Mouse (Mus musculus) embryonic stem cell, embryonic (primary cell): ENCODE measurements around the gene Prr12.

Experiments used
- CTCF ChIA-PET, 4 experiments: fragments of 300-600 bp in 2 of 4; fragments of 350-600 bp in 2 of 4; sonication (Branson Sonifier 250); formaldehyde crosslinking; loops; one replicate each; lab custom pipeline; 2022; ENCODE audit warnings: inconsistent platforms in 2 of 4; lab: Charles Lee
- POLR2A ChIA-PET, 4 experiments: fragments of 300-600 bp in 2 of 4; fragments of 350-600 bp in 2 of 4; sonication (Branson Sonifier 250); formaldehyde crosslinking; loops; one replicate each; lab custom pipeline; 2022; ENCODE audit warnings: antibody characterized with exemption in 4 of 4, inconsistent platforms in 1 of 4; lab: Charles Lee

Gene Prr12

GRCm38 (mm10) chr7:44997940-44998428 is 54.7 kb downstream of the Prr12 start:
- CTCF ChIA-PET = interaction anchor here in 2 of 4 experiments (0.9 to 1.6 kb wide), 4 partner anchors 11 to 33 kb away, joined by 3 to 5 read pairs (median 5); partner anchors contain the start of gene Prmt1 (in 2 of the 2)
- POLR2A ChIA-PET = interaction anchor here in 3 of 4 experiments (0.6 to 14.1 kb wide), 35 partner anchors 8 to 631 kb away, joined by 3 to 246 read pairs (median 4); partner anchors contain the start of genes Prmt1 (in 3 of the 3), Rras (in 3 of the 3), Scaf1 (in 3 of the 3) and Akt1s1 (in 1 of the 3)

- POLR2A ChIA-PET = interaction anchor here in 3 of 4 experiments (0.6 to 14.1 kb wide), 43 partner anchors 8 to 631 kb away, joined by 3 to 246 read pairs (median 4); partner anchors contain the start of genes Prmt1 (in 3 of the 3), Rras (in 3 of the 3), Scaf1 (in 3 of the 3) and Akt1s1 (in 2 of the 3)
Measured at GRCm38 (mm10) chr7:44997231-44997939, 55.3 kb downstream of the Prr12 start, which contains the start of gene Irf3. Gene Irf3, plus strand, starts transcription at chr7:44997648.

GRCm38 (mm10) chr7:44996672-44997071 is 56.0 kb downstream of the Prr12 start:
- CTCF ChIA-PET = interaction anchor here in 3 of 4 experiments (0.6 to 1.6 kb wide), 3 partner anchors 10 to 138 kb away, joined by 3 to 5 read pairs (median 3); partner anchors contain the start of gene Prmt1 (in 1 of the 3)
- POLR2A ChIA-PET = interaction anchor here in 3 of 4 experiments (0.6 to 14.1 kb wide), 29 partner anchors 8 to 181 kb away, joined by 3 to 246 read pairs (median 6); partner anchors contain the start of genes Prmt1 (in 3 of the 3), Rras (in 3 of the 3), Scaf1 (in 3 of the 3) and Akt1s1 (in 2 of the 3)

More at GRCm38 (mm10) chr7:44997231-44997939, 55.3 kb downstream of the Prr12 start, which contains the start of gene Irf3:
- CTCF ChIA-PET = interaction anchor here (0.6 to 1.6 kb wide), 6 partner anchors 11 to 137 kb away, joined by 3 to 5 read pairs (median 4); partner anchors contain the start of gene Prmt1 (in 2 of the 4)

DNA sequence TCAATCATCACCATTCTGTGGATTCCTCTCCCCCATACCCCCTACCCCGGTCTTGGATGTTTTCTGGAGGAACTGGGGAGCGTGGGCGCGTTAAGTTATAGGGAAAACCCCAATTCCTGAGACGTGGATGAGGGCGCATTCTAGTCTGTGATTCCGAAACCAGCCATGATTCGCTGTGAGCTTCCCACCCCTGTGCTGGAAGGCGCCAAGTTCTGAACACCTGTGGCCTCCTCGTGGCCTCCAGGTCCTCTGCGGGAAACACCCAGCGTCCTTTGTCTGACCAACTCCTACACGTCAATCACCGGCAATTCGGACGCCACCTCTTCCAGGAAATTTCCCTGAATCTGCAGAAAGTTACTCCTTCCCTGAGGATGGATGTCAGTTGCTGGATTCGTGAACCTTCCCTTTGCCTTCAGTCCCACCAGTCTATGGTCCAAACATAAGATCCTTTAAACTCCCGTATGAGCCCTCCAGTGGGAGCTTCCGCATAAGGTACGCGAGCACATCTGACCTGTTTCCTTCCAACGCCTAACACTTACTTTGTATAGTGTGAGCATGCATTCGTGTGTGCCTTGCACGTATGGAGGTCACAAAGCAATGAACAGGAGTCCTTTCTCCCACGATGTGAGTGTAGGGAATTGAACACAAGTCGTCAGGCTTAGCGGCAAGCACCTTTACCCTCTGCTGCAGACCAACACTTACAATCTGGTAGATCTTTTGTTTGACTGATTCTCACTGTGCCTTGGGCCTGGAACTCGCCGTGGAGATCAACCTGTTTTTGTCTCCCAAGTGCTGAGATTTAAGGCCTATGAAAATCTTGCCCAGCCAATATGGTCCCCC is 65.6 kb downstream of the Prr12 start:
- ChIA-PET POLR2A (interaction anchor here (0.5 to 13.5 kb wide), 209 partner anchors 9 to 1858 kb away, joined by 3 to 246 read pairs (median 4); partner anchors contain the start of genes Akt1s1 (in 3 of the 4), Ap2a1 (in 3 of the 4), Atf5 (in 3 of the 4) and Bcl2l12 (in 3 of the 4)), CTCF (interaction anchor here (0.6 to 2.7 kb wide), 32 partner anchors 8 to 465 kb away, joined by 3 to 23 read pairs (median 4); partner anchors contain the start of genes Aldh16a1 (in 1 of the 4), Ap2a1 (in 1 of the 4), Bcl2l12 (in 1 of the 4) and Irf3 (in 1 of the 4))

DNA sequence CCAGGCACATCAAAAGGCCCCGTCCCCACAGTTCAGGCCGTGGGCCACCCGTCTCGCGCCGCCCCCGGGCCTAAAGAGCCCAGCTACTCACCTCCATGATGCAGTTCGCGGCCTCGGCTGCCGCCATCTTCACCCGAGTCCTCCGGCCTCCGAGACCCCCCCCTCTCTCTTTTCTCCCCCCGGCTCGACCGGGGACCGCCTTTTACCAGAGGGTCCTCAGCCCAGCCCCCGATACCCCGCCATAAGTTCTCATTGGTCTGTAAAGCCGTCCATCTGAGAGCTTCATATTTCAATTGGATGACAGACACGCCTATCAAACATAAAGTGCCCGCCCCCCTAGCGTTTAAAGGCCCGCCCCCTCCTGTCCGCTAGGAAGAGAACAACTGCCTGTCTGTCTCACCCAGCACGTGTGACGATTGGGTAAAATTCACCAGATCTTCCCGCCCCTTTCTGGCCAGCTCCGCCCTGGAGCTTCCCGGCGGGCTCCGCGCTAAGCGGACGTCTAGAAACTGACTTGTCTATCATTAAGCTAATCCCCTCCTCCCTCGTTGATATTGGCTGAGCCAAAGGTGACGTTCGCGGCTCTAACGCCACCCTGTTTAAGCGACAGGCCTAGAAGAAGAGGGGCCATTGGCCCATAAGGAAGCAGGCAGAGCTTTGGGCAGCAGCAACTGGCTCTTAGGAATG is 66.3 kb downstream of the Prr12 start, which contains the start of gene Prmt1:
TSS of gene Prmt1 (minus strand) at position 377 of the 687 bp plus-strand sequence.
- ChIA-PET POLR2A (interaction anchor here (0.5 to 13.5 kb wide), 219 partner anchors 9 to 1859 kb away, joined by 3 to 246 read pairs (median 4); partner anchors contain the start of genes Akt1s1 (in 3 of the 4), Ap2a1 (in 3 of the 4), Atf5 (in 3 of the 4) and Bcl2l12 (in 3 of the 4)), CTCF (interaction anchor here (0.6 to 2.7 kb wide), 38 partner anchors 9 to 528 kb away, joined by 3 to 23 read pairs (median 4); partner anchors contain the start of genes Akt1s1 (in 1 of the 4), Aldh16a1 (in 1 of the 4), Ap2a1 (in 1 of the 4) and Bcl2l12 (in 1 of the 4))

DNA sequence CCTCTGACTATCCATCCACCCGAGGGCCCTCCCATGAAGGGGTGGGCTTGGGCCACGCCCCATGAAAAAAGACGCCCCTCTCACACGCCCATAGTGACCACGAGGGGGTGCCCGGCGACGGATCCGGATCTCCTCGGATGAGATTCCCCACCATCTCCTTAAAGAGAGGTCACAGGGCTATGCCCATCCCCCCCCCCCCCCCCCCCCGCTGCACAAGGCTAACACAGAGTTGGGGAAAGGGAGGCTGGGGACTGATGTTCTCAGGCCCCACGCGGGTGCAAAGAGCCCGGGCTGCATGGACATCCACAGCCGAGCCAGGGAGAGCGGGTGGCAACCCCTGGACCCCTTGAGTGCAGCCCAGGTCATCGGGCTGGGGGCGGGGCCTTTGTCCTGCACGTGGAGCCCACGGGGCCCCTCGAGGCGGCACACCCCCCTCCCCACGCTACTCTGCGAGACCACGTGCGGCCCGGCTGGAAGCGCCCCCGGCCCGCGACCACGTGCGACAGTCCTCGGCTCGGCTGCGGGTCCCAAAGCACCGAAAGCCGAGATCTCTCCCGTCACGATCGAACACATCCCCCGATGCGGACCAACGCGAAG is 67.0 kb downstream of the Prr12 start:
- ChIA-PET CTCF (interaction anchor here in 3 of 4 experiments (0.6 to 2.7 kb wide), 19 partner anchors 10 to 355 kb away, joined by 3 to 23 read pairs (median 6); partner anchors contain the start of genes Aldh16a1 (in 1 of the 3), Bcl2l12 (in 1 of the 3), Pih1d1 (in 1 of the 3) and Rras (in 1 of the 3)), POLR2A (interaction anchor here (0.6 to 13.5 kb wide), 139 partner anchors 8 to 1271 kb away, joined by 3 to 246 read pairs (median 5); partner anchors contain the start of genes Akt1s1 (in 3 of the 4), Ap2a1 (in 3 of the 4), Bcl2l12 (in 3 of the 4) and Irf3 (in 3 of the 4))

DNA sequence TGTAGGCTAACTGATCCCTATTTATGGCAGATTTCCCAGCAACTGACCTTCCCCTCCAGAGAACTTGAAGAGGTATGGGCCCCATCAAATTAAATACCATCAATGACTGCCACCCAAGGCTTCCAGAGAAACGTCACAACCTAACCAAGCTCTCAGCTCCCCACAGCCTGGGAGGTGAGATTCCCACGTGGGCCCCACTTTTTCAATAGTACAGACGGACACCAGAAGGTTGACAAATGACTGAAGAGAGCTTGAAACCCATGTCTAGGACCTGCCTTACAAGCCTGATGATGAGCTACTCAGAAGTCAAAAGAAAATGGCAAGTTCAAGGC is 67.9 kb downstream of the Prr12 start:
- POLR2A ChIA-PET = interaction anchor here (0.5 to 13.5 kb wide), 54 partner anchors 8 to 731 kb away, joined by 3 to 246 read pairs (median 6); partner anchors contain the start of genes Bcl2l12 (in 3 of the 4), Irf3 (in 3 of the 4), Rras (in 3 of the 4) and Akt1s1 (in 2 of the 4)
- CTCF ChIA-PET = interaction anchor here in 2 of 4 experiments (0.6 to 2.7 kb wide), 6 partner anchors 9 to 560 kb away, joined by 3 to 23 read pairs (median 4); partner anchors contain the start of gene Rras (in 1 of the 2)

DNA sequence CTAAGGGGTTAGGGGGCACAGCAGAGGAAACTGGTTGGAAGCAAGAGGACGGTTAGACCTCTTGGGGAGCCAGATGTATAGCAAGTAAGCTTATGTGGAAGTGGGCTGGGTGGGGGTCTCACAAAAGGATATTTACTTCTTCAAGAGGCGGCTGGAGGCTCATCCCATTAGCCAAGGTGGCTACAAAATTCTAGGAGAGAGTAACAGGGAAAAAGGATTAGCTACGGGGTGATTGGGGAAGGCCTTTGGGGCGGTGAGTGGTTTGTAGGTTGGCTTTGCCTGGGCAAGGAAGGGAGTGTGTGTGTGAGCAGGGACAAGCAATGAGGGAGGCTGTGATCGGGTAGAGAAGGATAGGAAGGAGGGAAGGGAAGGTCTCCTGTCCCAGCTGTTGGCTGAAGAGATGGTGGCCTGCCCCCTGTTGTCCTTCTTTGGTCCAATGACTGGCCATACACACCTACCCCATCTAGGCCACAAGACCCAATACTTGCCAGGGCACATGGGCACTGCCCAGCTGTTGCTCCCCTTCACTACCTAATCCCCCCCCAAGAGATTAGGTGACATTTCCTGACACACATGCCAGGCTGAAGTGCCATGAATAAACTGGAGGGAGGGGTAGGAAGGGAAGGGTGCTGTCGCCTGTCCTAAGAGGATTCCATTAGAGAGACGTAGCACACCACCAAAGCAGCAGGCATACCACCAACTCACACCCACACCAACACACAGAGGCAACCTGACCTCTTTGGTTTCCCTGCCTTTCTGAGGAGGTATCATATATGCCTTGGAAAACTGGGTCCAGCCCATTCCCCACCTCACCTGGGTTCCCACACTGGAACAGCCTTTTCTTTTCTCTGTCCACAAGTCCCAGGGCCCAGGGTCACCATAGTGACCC is 68.5 kb downstream of the Prr12 start:
- ChIA-PET CTCF (interaction anchor here in 3 of 4 experiments (0.6 to 2.7 kb wide), 6 partner anchors 9 to 561 kb away, joined by 3 to 23 read pairs (median 4); no protein-coding TSS in a partner anchor), POLR2A (interaction anchor here (0.6 to 13.5 kb wide), 43 partner anchors 7 to 731 kb away, joined by 3 to 246 read pairs (median 5); partner anchors contain the start of genes Bcl2l12 (in 3 of the 4), Irf3 (in 3 of the 4), Akt1s1 (in 2 of the 4) and Ap2a1 (in 2 of the 4))

DNA sequence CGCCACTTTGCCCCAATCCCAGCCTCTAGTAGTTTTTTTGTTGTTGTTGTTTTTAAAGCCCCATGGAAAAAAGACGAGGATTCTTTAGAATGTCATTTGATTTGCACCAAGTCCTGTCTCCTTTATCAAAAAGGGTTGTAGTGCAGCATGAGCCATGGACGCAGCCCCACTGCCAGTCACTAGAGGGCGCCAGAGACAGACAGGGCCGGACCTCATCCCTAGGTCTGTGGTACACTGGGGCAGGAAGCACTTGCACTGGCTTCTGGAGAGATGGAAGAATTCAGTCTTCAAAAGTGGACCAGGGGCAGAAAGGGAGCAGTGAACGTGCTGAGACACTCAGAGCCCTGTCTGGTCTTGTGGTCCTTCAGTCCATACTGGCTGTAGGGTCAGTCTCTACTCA is 69.6 kb downstream of the Prr12 start:
- CTCF ChIA-PET = interaction anchor here in 3 of 4 experiments (0.7 to 1.5 kb wide), 4 partner anchors 54 to 91 kb away, joined by 3 to 5 read pairs (median 4); partner anchors contain the start of gene Ap2a1 (in 1 of the 3)
- POLR2A ChIA-PET = interaction anchor here in 3 of 4 experiments (0.5 to 13.5 kb wide), 23 partner anchors 9 to 322 kb away, joined by 3 to 246 read pairs (median 4); partner anchors contain the start of genes Akt1s1 (in 1 of the 3), Ap2a1 (in 1 of the 3), Bcl2l12 (in 1 of the 3) and Cpt1c (in 1 of the 3)

GRCm38 (mm10) chr7:44981539-44981938 is 71.1 kb downstream of the Prr12 start:
- ChIA-PET CTCF (interaction anchor here in 2 of 4 experiments (0.7 to 1.2 kb wide), 3 partner anchors 12 to 510 kb away, joined by 4 to 6 read pairs (median 4); no protein-coding TSS in a partner anchor), POLR2A (interaction anchor here in 3 of 4 experiments (0.5 to 13.5 kb wide), 17 partner anchors 8 to 132 kb away, joined by 3 to 246 read pairs (median 5); partner anchors contain the start of genes Akt1s1 (in 1 of the 3), Ap2a1 (in 1 of the 3), Bcl2l12 (in 1 of the 3) and Cpt1c (in 1 of the 3))

- CTCF ChIA-PET = interaction anchor here in 2 of 4 experiments (1.2 to 1.5 kb wide), 2 partner anchors 90 kb away, joined by 3 read pairs; no protein-coding TSS in a partner anchor
- POLR2A ChIA-PET = interaction anchor here in 3 of 4 experiments (0.5 to 13.5 kb wide), 15 partner anchors 4 to 163 kb away, joined by 3 to 246 read pairs (median 4); partner anchors contain the start of genes Prmt1 (in 3 of the 3), Bcl2l12 (in 1 of the 3), Cpt1c (in 1 of the 3) and Il4i1 (in 1 of the 3)
Measured at GRCm38 (mm10) chr7:44978300-44978699, 74.4 kb downstream of the Prr12 start.
